Mouse (Mus musculus) urinary bladder, postnatal 10 days (tissue): ENCODE results near the gene Mustn1.

Source experiments
- DNase-seq: peaks from one replicate; pipeline ENCODE4 v3.0.0; 2022; ENCODE audit warnings: low spot score

Mustn1 gene

GRCm38 (mm10) chr14:30880251-30880650 is 1.3 kb downstream of the Mustn1 start:
- no peak for DNase-seq

GRCm38 (mm10) chr14:30880811-30881717 is 2.1 kb downstream of the Mustn1 start:
- no peak for DNase-seq

GRCm38 (mm10) chr14:30881718-30882108 is 2.7 kb downstream of the Mustn1 start:
- no peak for DNase-seq

GRCm38 (mm10) chr14:30885298-30885697 is 6.3 kb downstream of the Mustn1 start:
- DNase-seq, result no peak

GRCm38 (mm10) chr14:30886204-30886603 is 7.2 kb downstream of the Mustn1 start, which contains the start of gene Itih4:
Gene Itih4, plus strand, starts transcription at chr14:30886476.
- DNase-seq, result no peak

GRCm38 (mm10) chr14:30888271-30888732 is 9.3 kb downstream of the Mustn1 start:
- DNase-seq, result no peak

- DNase-seq, result no peak
Observed at GRCm38 (mm10) chr14:30899972-30900371, 21.0 kb downstream of the Mustn1 start.

- no peak for DNase-seq
Observed at GRCm38 (mm10) chr14:30902628-30903027, 23.6 kb downstream of the Mustn1 start.

GRCm38 (mm10) chr14:30903036-30903435 is 24.0 kb downstream of the Mustn1 start:
- no peak for DNase-seq

GRCm38 (mm10) chr14:30904307-30904706 is 25.3 kb downstream of the Mustn1 start:
- no peak for DNase-seq

GRCm38 (mm10) chr14:30906001-30906400 is 27.0 kb downstream of the Mustn1 start:
- DNase-seq, result no peak

- no peak for DNase-seq
Observed at GRCm38 (mm10) chr14:30907814-30908265, 28.8 kb downstream of the Mustn1 start.

- DNase-seq, result no peak
Observed at GRCm38 (mm10) chr14:30911141-30911540, 32.1 kb downstream of the Mustn1 start.

- DNase-seq, result no peak
Observed at GRCm38 (mm10) chr14:30912641-30913040, 33.6 kb downstream of the Mustn1 start.

- DNase-seq, result no peak
Observed at GRCm38 (mm10) chr14:30913404-30913803, 34.4 kb downstream of the Mustn1 start.

GRCm38 (mm10) chr14:30916516-30916915 is 37.5 kb downstream of the Mustn1 start:
- DNase-seq, result no peak

- no peak for DNase-seq
Observed at GRCm38 (mm10) chr14:30922053-30922670, 43.2 kb downstream of the Mustn1 start.

- DNase-seq, result no peak
Observed at GRCm38 (mm10) chr14:30923375-30924105, 44.5 kb downstream of the Mustn1 start, which contains the start of gene Itih3. Gene Itih3, minus strand, starts transcription at chr14:30923760.

- DNase-seq, result no peak
Observed at GRCm38 (mm10) chr14:30925492-30925891, 46.5 kb downstream of the Mustn1 start.

GRCm38 (mm10) chr14:30930386-30930785 is 51.4 kb downstream of the Mustn1 start:
- DNase-seq, result no peak
